Mouse (Mus musculus): Measurements from ENCODE around the gene Tbxas1. TPM values are rescaled to one million over a fixed set of nuclear protein-coding genes. Genes with fewer than 3 reads are reported as not detected.

Gene Tbxas1
- polyA plus RNA-seq, 1 experiment from 2014 or later: 0.37 TPM

DNA sequence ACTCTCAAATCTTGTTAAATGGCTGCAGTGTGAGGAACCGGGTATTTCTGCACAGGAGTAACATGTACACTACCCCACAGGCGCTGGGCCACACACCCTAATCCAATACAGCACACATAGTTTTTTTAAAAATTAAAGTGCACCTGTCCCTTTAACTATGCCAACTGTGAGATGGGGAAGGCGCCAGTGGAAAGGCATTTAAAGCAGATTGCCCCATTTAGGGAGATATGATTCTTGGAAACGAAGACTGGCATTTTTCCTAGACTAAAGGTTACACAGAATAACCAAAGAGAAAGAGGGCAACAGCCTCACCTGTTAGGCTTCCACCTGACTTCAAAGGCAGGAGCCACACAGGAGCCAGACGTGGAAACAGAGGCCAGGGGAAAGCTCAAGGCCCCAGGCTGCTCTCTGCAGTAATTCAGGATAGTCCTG is 21.6 kb upstream of the Tbxas1 start:
- ChIA-PET POLR2A (no interaction called here), CTCF (no interaction called here)
- no peak for DNase-seq (ENCODE audit: low read depth, low spot score)
- no peak for ATAC-seq
- TF ChIP-seq CTCF (IDR thresholded peaks at IDR 0.05): no peak
- in situ Hi-C loops (cut with MboI; ENCODE audit: low pct_unique_long_range_greater_than_20kb): no loop called here
- no peaks in the 10 kb centered on the region for H3K27me3 ChIP-seq

DNA sequence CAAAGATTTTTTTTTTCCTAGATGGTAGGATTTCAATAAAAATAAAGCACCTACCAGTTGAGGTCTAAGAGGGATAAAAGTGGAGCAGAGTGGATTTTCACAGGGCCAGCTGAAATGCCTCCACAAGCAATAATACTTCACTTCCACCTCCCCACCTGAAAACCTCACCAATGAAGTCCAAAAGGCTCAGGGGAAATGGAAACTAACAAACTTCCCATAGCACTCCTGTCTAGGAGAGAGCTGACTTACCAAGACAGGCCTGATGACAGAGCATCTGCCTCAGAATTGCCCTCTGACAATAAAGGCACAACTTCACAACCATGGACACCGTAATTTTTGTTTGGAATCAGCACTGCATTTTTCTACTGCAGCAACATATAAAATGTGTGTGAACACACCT is 15.4 kb upstream of the Tbxas1 start:
- POLR2A ChIA-PET: no interaction called here
- in situ Hi-C loops (cut with MboI; ENCODE audit: low pct_unique_long_range_greater_than_20kb): no loop called here
- no peak for ATAC-seq

DNA sequence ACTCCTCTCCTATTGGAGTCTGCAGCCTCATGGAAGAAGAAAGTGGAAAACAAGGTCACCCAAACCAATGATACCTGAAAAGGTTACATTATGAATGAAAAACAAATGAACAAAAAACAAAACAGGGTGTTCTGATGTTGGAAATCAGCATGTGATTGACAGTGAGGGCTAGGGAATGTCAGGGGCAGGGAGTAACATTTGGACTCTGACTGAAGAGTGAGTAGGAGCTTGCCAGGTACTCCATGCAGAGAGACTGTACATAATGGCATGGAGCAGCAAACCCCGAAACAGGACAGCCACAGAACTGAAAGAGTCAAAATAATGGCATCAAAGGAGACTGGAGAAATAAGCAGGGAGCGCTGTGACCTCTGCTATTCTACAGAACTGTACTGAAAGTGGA is 14.9 kb upstream of the Tbxas1 start:
- in situ Hi-C loops (cut with MboI; ENCODE audit: low pct_unique_long_range_greater_than_20kb): no loop called here
- ChIA-PET POLR2A (no interaction called here), CTCF (no interaction called here)
- DNase-seq (ENCODE audit: low read depth, low spot score) (no peak), ATAC-seq (no peak)
- H3K27me3 ChIP-seq: no peaks in the 10 kb centered on the region
- no peak for TF ChIP-seq CTCF (IDR thresholded peaks at IDR 0.05)

More for the DNA sequence above, 15.4 kb upstream of the Tbxas1 start:
- CTCF ChIA-PET: interaction anchor here (1.6 kb wide), 1 partner anchor 9 kb away, joined by 4 read pairs; no protein-coding TSS in a partner anchor
- no peak for DNase-seq (ENCODE audit: low read depth, low spot score)
- no peaks in the 10 kb centered on the region for H3K27me3 ChIP-seq
- TF ChIP-seq CTCF (IDR thresholded peaks at IDR 0.05): no peak

DNA sequence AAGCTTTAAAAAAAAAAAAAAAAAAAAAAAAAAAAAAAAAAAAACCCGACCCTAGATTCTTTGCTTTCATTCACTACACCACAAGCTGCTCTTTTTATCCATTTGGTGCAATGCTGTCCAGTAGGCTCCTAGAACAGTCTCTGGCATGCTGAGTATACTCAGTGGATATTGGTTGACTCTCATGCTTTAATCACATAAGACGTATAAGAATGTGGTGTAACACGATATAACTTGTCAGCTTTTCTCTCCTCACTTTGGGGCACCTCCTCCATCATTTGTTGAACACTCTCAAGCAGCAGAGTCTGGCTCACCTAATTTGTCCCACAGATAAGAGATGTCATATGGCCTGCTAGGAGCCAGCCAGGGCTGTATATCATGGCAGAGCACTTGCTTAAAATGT is 11.6 kb upstream of the Tbxas1 start:
- DNase-seq (ENCODE audit: low read depth, low spot score): no peak
- no peak for ATAC-seq
- no peaks in the 10 kb centered on the region for H3K27me3 ChIP-seq
- no peak for TF ChIP-seq CTCF (IDR thresholded peaks at IDR 0.05)
- ChIA-PET CTCF (no interaction called here), POLR2A (no interaction called here)
- in situ Hi-C loops (cut with MboI; ENCODE audit: low pct_unique_long_range_greater_than_20kb): no loop called here

DNA sequence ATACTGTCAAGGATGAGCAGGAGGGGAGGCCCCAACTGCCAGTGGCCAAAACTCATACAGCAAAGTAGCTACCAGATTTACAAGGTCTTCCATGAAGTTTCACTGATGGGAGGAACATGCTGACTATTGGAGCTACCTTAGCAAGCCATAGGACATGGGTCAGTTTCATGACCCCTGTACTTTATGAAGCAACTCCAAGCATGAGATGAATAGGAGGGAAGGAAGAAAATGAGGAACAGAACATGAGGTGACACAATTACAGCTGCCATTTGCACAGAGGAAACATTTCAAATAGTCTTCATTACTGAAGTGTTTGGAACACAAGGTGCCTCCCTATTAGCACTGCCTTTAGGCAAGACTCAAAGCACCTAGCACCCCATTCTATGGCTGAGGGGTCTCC is 9.4 kb upstream of the Tbxas1 start:
- no peak for ATAC-seq
- in situ Hi-C loops (cut with MboI; ENCODE audit: low pct_unique_long_range_greater_than_20kb): no loop called here
- no peaks in the 10 kb centered on the region for H3K27me3 ChIP-seq
- POLR2A ChIA-PET: no interaction called here
- no peak for DNase-seq (ENCODE audit: low read depth, low spot score)
- CTCF ChIA-PET: interaction anchor here (1.5 kb wide), 1 partner anchor 125 kb away, joined by 4 read pairs; no protein-coding TSS in a partner anchor
- TF ChIP-seq CTCF (IDR thresholded peaks at IDR 0.05): no peak

DNA sequence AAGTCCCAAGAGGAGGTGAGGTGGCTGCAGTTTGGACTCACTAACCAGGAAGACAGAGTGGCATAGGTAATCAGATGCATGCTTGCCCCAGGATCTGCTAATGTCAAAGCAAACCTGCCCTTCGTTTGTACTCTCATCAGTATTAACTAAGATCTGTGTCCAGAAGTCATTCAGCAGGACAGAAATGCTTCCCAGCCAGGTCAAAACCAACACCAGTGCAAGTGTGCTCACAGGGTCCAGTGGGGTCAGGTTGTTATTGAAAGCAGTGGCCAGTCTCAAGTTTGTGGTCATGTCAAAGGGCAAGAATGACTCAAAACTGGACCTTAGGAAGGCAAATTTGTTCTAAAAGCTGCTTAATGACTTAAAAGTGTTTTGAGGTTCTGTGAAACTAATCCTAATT is 8.8 kb upstream of the Tbxas1 start:
- in situ Hi-C loops (cut with MboI; ENCODE audit: low pct_unique_long_range_greater_than_20kb): no loop called here
- CTCF ChIA-PET: interaction anchor here (1.5 kb wide), 1 partner anchor 126 kb away, joined by 4 read pairs; no protein-coding TSS in a partner anchor
- no peak for TF ChIP-seq CTCF (IDR thresholded peaks at IDR 0.05)

DNA sequence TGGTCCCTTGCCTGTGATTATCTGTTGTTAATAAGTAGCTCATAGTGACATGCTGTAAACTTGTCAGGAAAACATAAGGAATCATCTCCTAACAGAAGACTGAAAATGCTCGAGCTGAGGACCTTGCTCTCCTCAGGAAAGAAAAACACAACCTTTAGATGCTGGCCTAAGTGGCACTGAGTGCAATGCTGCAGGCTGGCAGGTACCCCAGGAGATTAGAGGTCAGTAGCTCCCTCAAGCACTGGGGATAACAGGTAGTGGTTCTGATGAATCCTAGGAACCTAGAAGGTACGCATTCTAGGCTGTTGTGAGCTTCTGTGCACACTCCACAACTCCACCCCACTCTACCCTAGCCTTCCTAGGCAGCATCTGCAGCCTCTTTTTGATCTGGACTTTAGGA is 8.4 kb upstream of the Tbxas1 start:
- POLR2A ChIA-PET: no interaction called here
- no peak for ATAC-seq
- TF ChIP-seq CTCF (IDR thresholded peaks at IDR 0.05): no peak

More for the DNA sequence above, 8.8 kb upstream of the Tbxas1 start:
- DNase-seq (ENCODE audit: low read depth, low spot score): no peak
- ATAC-seq: no peak
- POLR2A ChIA-PET: no interaction called here
- no peaks in the 10 kb centered on the region for H3K27me3 ChIP-seq

DNA sequence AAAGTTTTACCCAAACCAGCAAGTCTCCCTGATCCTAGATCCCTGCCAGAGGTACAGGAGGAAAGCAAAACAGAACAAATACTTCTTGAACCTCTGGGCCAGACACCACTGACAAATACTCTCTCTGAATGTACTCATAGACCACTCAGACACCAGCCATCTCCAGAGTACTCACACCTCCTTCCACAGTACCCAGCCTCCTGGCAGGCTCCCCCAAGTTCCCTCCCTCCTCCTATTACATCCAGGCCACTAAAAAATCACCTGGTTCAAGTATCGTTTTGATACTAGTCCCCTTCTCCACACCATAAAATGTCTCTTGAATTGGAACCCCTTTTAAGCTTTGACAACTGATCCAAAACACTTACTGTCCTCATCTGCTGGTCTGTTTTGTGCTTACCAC is 7.9 kb upstream of the Tbxas1 start:
- CTCF ChIA-PET: no interaction called here

More for the DNA sequence above, 8.4 kb upstream of the Tbxas1 start:
- CTCF ChIA-PET: interaction anchor here (1.5 kb wide), 1 partner anchor 126 kb away, joined by 4 read pairs; no protein-coding TSS in a partner anchor
- H3K27me3 ChIP-seq: no peaks in the 10 kb centered on the region
- in situ Hi-C loops (cut with MboI; ENCODE audit: low pct_unique_long_range_greater_than_20kb): no loop called here
- DNase-seq (ENCODE audit: low read depth, low spot score): no peak

DNA sequence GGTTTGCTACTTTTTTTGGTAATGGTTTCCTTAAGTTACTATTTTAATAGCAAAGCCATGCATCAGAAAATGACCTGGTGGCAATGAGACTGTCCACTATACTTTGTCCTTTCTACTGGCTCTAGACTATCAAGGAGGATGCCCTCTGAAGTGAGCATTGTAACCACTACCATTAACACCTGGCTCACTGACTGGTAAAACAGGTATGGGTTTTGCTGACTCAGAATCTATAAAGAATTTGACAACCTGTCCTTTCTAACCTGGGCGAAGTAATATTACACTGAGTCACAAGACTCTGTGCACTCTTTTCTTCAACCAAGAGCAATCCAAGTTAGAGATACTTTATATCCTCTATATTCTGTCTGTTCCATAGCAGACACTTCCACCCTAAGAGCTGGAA is 6.2 kb upstream of the Tbxas1 start:
- no peak for TF ChIP-seq CTCF (IDR thresholded peaks at IDR 0.05)
- no peak for ATAC-seq
- CTCF ChIA-PET: interaction anchor here (1.4 kb wide), 1 partner anchor 133 kb away, joined by 4 read pairs; no protein-coding TSS in a partner anchor
- H3K27me3 ChIP-seq: no peaks in the 10 kb centered on the region
- in situ Hi-C loops (cut with MboI; ENCODE audit: low pct_unique_long_range_greater_than_20kb): no loop called here
- no peak for DNase-seq (ENCODE audit: low read depth, low spot score)
- POLR2A ChIA-PET: interaction anchor here (0.6 kb wide), 1 partner anchor 102 kb away, joined by 5 read pairs; no protein-coding TSS in a partner anchor

More for the DNA sequence above, 7.9 kb upstream of the Tbxas1 start:
- POLR2A ChIA-PET: no interaction called here
- ATAC-seq (no peak), DNase-seq (ENCODE audit: low read depth, low spot score) (no peak)
- TF ChIP-seq CTCF (IDR thresholded peaks at IDR 0.05): no peak
- in situ Hi-C loops (cut with MboI; ENCODE audit: low pct_unique_long_range_greater_than_20kb): no loop called here
- no peaks in the 10 kb centered on the region for H3K27me3 ChIP-seq

DNA sequence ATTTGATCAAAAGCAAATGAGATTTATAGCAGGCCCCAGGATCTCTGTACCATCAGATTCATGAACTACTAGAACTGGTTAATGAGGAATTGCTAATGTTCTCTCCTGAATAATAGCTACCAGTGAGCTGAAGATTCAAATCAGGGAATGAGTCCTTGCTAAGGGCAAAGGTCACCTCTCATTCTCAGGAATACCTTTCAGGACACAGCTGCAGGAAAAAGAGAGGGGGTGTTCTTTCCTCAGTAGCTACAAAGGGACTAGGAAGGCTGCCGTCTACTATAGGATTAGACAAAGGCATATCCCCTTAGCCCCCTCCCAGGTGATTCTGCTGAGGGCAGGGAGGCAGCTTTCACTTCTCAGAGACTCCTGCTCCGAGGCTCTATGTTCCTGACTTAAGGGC is 5.1 kb upstream of the Tbxas1 start:
- H3K27me3 ChIP-seq: no peaks in the 10 kb centered on the region
- TF ChIP-seq CTCF (IDR thresholded peaks at IDR 0.05): no peak
- ATAC-seq: no peak
- no peak for DNase-seq (ENCODE audit: low read depth, low spot score)
- CTCF ChIA-PET: interaction anchor here (1.4 kb wide), 1 partner anchor 134 kb away, joined by 4 read pairs; no protein-coding TSS in a partner anchor
- POLR2A ChIA-PET: no interaction called here
- in situ Hi-C loops (cut with MboI; ENCODE audit: low pct_unique_long_range_greater_than_20kb): no loop called here

DNA sequence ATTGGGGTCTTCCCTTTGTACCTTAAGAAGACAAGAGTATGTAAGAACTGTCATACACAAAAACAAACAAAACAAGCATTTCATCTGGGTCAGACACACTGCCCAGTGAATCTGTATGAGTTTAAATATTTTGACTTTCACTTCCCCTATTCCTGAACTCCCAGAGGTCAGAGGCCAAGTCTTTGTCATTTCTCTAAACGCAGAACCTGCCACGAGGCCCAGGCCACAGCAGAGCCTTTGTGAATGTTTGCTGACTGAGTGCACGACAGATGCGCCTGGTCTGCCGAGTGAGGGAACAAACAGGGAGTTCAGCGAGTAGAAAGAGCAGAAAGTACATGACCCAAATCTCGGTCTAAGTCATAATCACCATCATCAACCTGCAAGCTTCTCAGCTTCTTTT is 4.2 kb upstream of the Tbxas1 start:
- ATAC-seq: no peak
- DNase-seq (ENCODE audit: low read depth, low spot score): no peak
- in situ Hi-C loops (cut with MboI; ENCODE audit: low pct_unique_long_range_greater_than_20kb): no loop called here
- TF ChIP-seq CTCF (IDR thresholded peaks at IDR 0.05): no peak
- CTCF ChIA-PET: interaction anchor here (1.3 kb wide), 1 partner anchor 15 kb away, joined by 5 read pairs; no protein-coding TSS in a partner anchor
- H3K27me3 ChIP-seq: no peaks in the 10 kb centered on the region
- POLR2A ChIA-PET: no interaction called here

DNA sequence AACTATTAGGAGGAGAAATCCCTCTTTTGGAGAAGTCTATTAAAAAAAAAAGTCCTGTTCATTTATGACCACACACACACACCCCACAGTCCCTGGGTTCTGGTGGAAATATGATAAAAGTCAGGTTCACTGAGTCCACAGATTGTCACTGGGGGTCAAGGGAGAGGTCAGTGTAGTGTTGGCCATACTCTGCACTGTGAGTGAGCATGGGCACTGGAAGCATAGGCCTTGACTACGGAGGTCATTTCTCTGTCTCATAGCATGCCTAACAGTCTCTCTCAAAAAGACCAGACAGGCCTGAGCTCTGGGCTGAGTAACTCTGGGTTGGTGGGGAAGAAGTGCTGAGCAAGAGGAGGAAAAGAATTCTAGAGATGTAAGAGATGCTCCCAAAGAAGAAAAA is 1.9 kb upstream of the Tbxas1 start:
- DNase-seq (ENCODE audit: low read depth, low spot score): no peak
- in situ Hi-C loops (cut with MboI; ENCODE audit: low pct_unique_long_range_greater_than_20kb): no loop called here
- POLR2A ChIA-PET: no interaction called here
- TF ChIP-seq CTCF (IDR thresholded peaks at IDR 0.05): no peak
- H3K27me3 ChIP-seq: no peaks in the 10 kb centered on the region
- CTCF ChIA-PET: interaction anchor here (0.7 to 1.5 kb wide), 5 partner anchors 12 to 116 kb away, joined by 3 to 5 read pairs (median 3); no protein-coding TSS in a partner anchor
- ATAC-seq: no peak

All from Patski (cell line).